Mouse (Mus musculus) forebrain, embryonic 13.5 days (tissue): ENCODE data around the gene Kctd6. TPM values are rescaled to one million over a fixed set of nuclear protein-coding genes. Genes with fewer than 3 reads are reported as not detected.
"Not testable (repeated sequence)": the region's sequence is repeated elsewhere in the genome, so short reads cannot be mapped to it uniquely, and the experiment has no call there.

Source experiments
- ATAC-seq: fragments of 200-750 bp; cut with Nextera tagmentation; 2 replicates; pipeline ENCODE4 v1.8.0; 2017
- H3K27ac ChIP-seq: fragments of 300-500 bp; sonication (generic); 2 replicates; pipeline ENCODE4 v1.5.1; 2015; ENCODE audit warnings: inconsistent platforms, mild to moderate bottlenecking, moderate library complexity
- H3K27me3 ChIP-seq: fragments of 300-500 bp; sonication (generic); 2 replicates; pipeline ENCODE4 v1.6.1; 2015; ENCODE audit warnings: mild to moderate bottlenecking, inconsistent platforms
- H3K36me3 ChIP-seq: fragments of 300-500 bp; sonication (generic); 2 replicates; pipeline ENCODE4 v1.6.1; 2015; ENCODE audit warnings: mild to moderate bottlenecking, inconsistent platforms; ENCODE audit not compliant: poor library complexity, severe bottlenecking
- H3K4me1 ChIP-seq: fragments of 300-500 bp; sonication (generic); 2 replicates; pipeline ENCODE4 v1.6.1; 2015; ENCODE audit warnings: inconsistent platforms
- H3K4me2 ChIP-seq: fragments of 300-500 bp; sonication (generic); 2 replicates; pipeline ENCODE4 v1.6.1; 2015; ENCODE audit warnings: inconsistent platforms, mild to moderate bottlenecking, moderate library complexity
- H3K4me3 ChIP-seq: fragments of 300-500 bp; sonication (generic); 2 replicates; pipeline ENCODE4 v1.5.1; 2015; ENCODE audit warnings: mild to moderate bottlenecking, inconsistent platforms
- H3K9ac ChIP-seq: fragments of 300-500 bp; sonication (generic); 2 replicates; pipeline ENCODE4 v1.6.1; 2015; ENCODE audit warnings: mild to moderate bottlenecking, inconsistent platforms
- H3K9me3 ChIP-seq: fragments of 300-500 bp; sonication (generic); replicated peaks from 2 replicates; pipeline ENCODE4 v1.6.1; 2016; ENCODE audit warnings: inconsistent platforms
- WGBS: fragments of 180-500 bp; shearing (Covaris S2); methylation state at CpG from one replicate; pipeline ENCODE4 v1.1.7; 2015; 5-methylcytosine and 5-hydroxymethylcytosine counted together
- polyA plus RNA-seq: library from polyadenylated mRNA; unstranded; fragments of >200 nt; fragmentation: Nextera tagmentation; extraction: Ambion mirVana; gene quantifications from 2 replicates; pipeline ENCODE4 v1.2.1, GENCODE M21; 2015

Gene Kctd6
- 4.6 and 5.6 TPM in 2 replicates for polyA plus RNA-seq

- WGBS = 0% methylated on average over 19 of the region's 49 CpGs
- peak within 1 kb of the TSS; percentile 61 for H3K4me3 ChIP-seq
- H3K9ac ChIP-seq = peak within 1 kb of the TSS; percentile 89
- no peaks in the 10 kb centered on the region for H3K9me3 ChIP-seq
- H3K27ac ChIP-seq = peak within 1 kb of the TSS; percentile 82
- peaks cover 37% of the 10 kb centered on the region for H3K4me1 ChIP-seq
- peak within 1 kb of the TSS; percentile 82 for H3K4me2 ChIP-seq
- ATAC-seq = peak; percentile 95
- peaks cover 9% of the 10 kb centered on the region for H3K27me3 ChIP-seq
- H3K36me3 ChIP-seq = no peaks in the 10 kb centered on the region
Measured at GRCm38 (mm10) chr14:8213803-8214224, at the start of gene Kctd6. Gene Kctd6, plus strand, starts transcription at chr14:8214140.

- ATAC-seq = no peak
- no peak overlapping the region for H3K4me2 ChIP-seq
- H3K9ac ChIP-seq = no peak overlapping the region
- no peaks in the 10 kb centered on the region for H3K9me3 ChIP-seq
- H3K4me3 ChIP-seq = no peak overlapping the region
- no peaks in the 10 kb centered on the region for H3K4me1 ChIP-seq
- WGBS = 87% methylated on average over 7 of the region's 7 CpGs
- H3K36me3 ChIP-seq = peaks cover 81% of the 10 kb centered on the region
- no peak overlapping the region for H3K27ac ChIP-seq
- H3K27me3 ChIP-seq = no peaks in the 10 kb centered on the region
Measured at GRCm38 (mm10) chr14:8164463-8164862, 49.5 kb upstream of the Kctd6 start.

GRCm38 (mm10) chr14:8172507-8173410, 41.2 kb upstream of the Kctd6 start, which contains the start of gene Pdhb:
Gene Pdhb, minus strand, starts transcription at chr14:8173025.
- WGBS = under 1% methylated on average over 64 of the region's 64 CpGs
- Histone ChIP-seq H3K4me2 (peak within 1 kb of the TSS; percentile 84), H3K36me3 (peaks cover 27% of the 10 kb centered on the region), H3K27me3 (no peaks in the 10 kb centered on the region), H3K27ac (peak within 1 kb of the TSS; percentile 68), H3K4me1 (peaks cover 15% of the 10 kb centered on the region), H3K9me3 (no peaks in the 10 kb centered on the region), H3K4me3 (peak within 1 kb of the TSS; percentile 97), H3K9ac (peak within 1 kb of the TSS; percentile 96)
- ATAC-seq = peak; percentile 100

- peak overlapping the region; percentile 67 for H3K27ac ChIP-seq
- H3K9ac ChIP-seq = peak overlapping the region; percentile 68
- peaks cover 15% of the 10 kb centered on the region for H3K4me1 ChIP-seq
- peaks cover 17% of the 10 kb centered on the region for H3K36me3 ChIP-seq
- H3K9me3 ChIP-seq, H3K27me3 ChIP-seq, ATAC-seq: not testable (repeated sequence)
- peak overlapping the region; percentile 97 for H3K4me3 ChIP-seq
- peak overlapping the region; percentile 84 for H3K4me2 ChIP-seq
- 31% methylated on average over 6 of the region's 7 CpGs for WGBS
Measured at GRCm38 (mm10) chr14:8173542-8174250, 40.2 kb upstream of the Kctd6 start.

GRCm38 (mm10) chr14:8174634-8175033, 39.3 kb upstream of the Kctd6 start:
- Histone ChIP-seq H3K4me3 (no peak overlapping the region), H3K27me3 (no peaks in the 10 kb centered on the region), H3K9me3 (no peaks in the 10 kb centered on the region), H3K4me2 (no peak overlapping the region), H3K9ac (no peak overlapping the region), H3K27ac (no peak overlapping the region), H3K36me3 (peaks cover 8% of the 10 kb centered on the region), H3K4me1 (peaks cover 15% of the 10 kb centered on the region)
- no peak for ATAC-seq
- WGBS = 88% methylated on average over 5 of the region's 5 CpGs

- peaks cover 13% of the 10 kb centered on the region for H3K4me1 ChIP-seq
- no peak overlapping the region for H3K9ac ChIP-seq
- H3K9me3 ChIP-seq = no peaks in the 10 kb centered on the region
- no peaks in the 10 kb centered on the region for H3K27me3 ChIP-seq
- H3K4me3 ChIP-seq = no peak overlapping the region
- no peak for ATAC-seq
- H3K4me2 ChIP-seq = no peak overlapping the region
- H3K36me3 ChIP-seq = no peaks in the 10 kb centered on the region
- no peak overlapping the region for H3K27ac ChIP-seq
- WGBS = 51% methylated on average over 5 of the region's 5 CpGs
Measured at GRCm38 (mm10) chr14:8176251-8176650, 37.7 kb upstream of the Kctd6 start.

GRCm38 (mm10) chr14:8180371-8181035, 33.4 kb upstream of the Kctd6 start:
- Histone ChIP-seq H3K4me2 (no peak overlapping the region), H3K27ac (no peak overlapping the region), H3K4me1 (no peaks in the 10 kb centered on the region), H3K4me3 (no peak overlapping the region), H3K27me3 (no peaks in the 10 kb centered on the region), H3K9ac (no peak overlapping the region; the same call in 1 of the 2 replicates), H3K9me3 (no peaks in the 10 kb centered on the region), H3K36me3 (no peaks in the 10 kb centered on the region)
- no peak for ATAC-seq
- 81% methylated on average over 4 of the region's 4 CpGs for WGBS

GRCm38 (mm10) chr14:8183330-8183729, 30.6 kb upstream of the Kctd6 start:
- Histone ChIP-seq H3K4me1 (no peaks in the 10 kb centered on the region), H3K36me3 (no peaks in the 10 kb centered on the region), H3K27ac (no peak overlapping the region), H3K4me3 (no peak overlapping the region), H3K9ac (no peak overlapping the region), H3K9me3 (no peaks in the 10 kb centered on the region), H3K27me3 (no peaks in the 10 kb centered on the region), H3K4me2 (no peak overlapping the region)
- ATAC-seq = no peak
- WGBS = 59% methylated on average over 3 of the region's 3 CpGs

GRCm38 (mm10) chr14:8186278-8187045, 27.5 kb upstream of the Kctd6 start:
- no peak overlapping the region for H3K9ac ChIP-seq
- no peaks in the 10 kb centered on the region for H3K27me3 ChIP-seq
- H3K36me3 ChIP-seq = no peaks in the 10 kb centered on the region
- no peak overlapping the region for H3K27ac ChIP-seq
- H3K4me1 ChIP-seq = no peaks in the 10 kb centered on the region
- no peak for ATAC-seq
- H3K4me3 ChIP-seq = no peak overlapping the region
- no peak overlapping the region for H3K4me2 ChIP-seq
- 87% methylated on average over 6 of the region's 6 CpGs for WGBS
- H3K9me3 ChIP-seq = no peaks in the 10 kb centered on the region

- no peak overlapping the region for H3K27ac ChIP-seq
- no peaks in the 10 kb centered on the region for H3K27me3 ChIP-seq
- H3K4me2 ChIP-seq = no peak overlapping the region
- H3K9ac ChIP-seq = no peak overlapping the region
- H3K4me1 ChIP-seq = no peaks in the 10 kb centered on the region
- no peak overlapping the region for H3K4me3 ChIP-seq
- H3K36me3 ChIP-seq = no peaks in the 10 kb centered on the region
- no peak for ATAC-seq
- 93% methylated on average over 3 of the region's 3 CpGs for WGBS
- H3K9me3 ChIP-seq = no peaks in the 10 kb centered on the region
Measured at GRCm38 (mm10) chr14:8190556-8190955, 23.4 kb upstream of the Kctd6 start.

- H3K4me2 ChIP-seq = no peak overlapping the region
- 82% methylated on average over 12 of the region's 12 CpGs for WGBS
- no peaks in the 10 kb centered on the region for H3K9me3 ChIP-seq
- no peak for ATAC-seq
- H3K27ac ChIP-seq = no peak overlapping the region
- no peak overlapping the region for H3K9ac ChIP-seq
- no peaks in the 10 kb centered on the region for H3K4me1 ChIP-seq
- H3K4me3 ChIP-seq = no peak overlapping the region
- no peaks in the 10 kb centered on the region for H3K36me3 ChIP-seq
- no peaks in the 10 kb centered on the region for H3K27me3 ChIP-seq
Measured at GRCm38 (mm10) chr14:8191331-8191965, 22.5 kb upstream of the Kctd6 start.
